Mouse (Mus musculus) limb, embryonic 14.5 days (tissue): ENCODE measurements at regions not wholly inside any gene's neighbourhood (a gene's known extent, or its start where the extent isn't known, plus 50 kb on each side); places are given as distances from the start of the nearest gene placed in this dataset.
"Not testable (repeated sequence)": the region's sequence is repeated elsewhere in the genome, so short reads cannot be mapped to it uniquely, and the experiment has no call there.

Experiments used
- ATAC-seq: fragments of 200-750 bp; cut with Nextera tagmentation; 2 replicates; pipeline ENCODE4 v1.8.0; 2017; ENCODE audit warnings: low read depth, moderate number of reproducible peaks, moderate TSS enrichment; ENCODE audit not compliant: low FRiP score
- DNase-seq: peaks from one replicate; pipeline ENCODE4 v3.0.0-alpha.2; 2015; ENCODE audit warnings: low spot score
- H3K27ac ChIP-seq: fragments of 300-500 bp; sonication (generic); replicated peaks from 2 replicates; pipeline ENCODE4 v1.5.1; 2014; ENCODE audit warnings: low read depth, mild to moderate bottlenecking, low read length, moderate library complexity, mixed read lengths
- H3K27me3 ChIP-seq: fragments of 300-500 bp; sonication (generic); 2 replicates; pipeline ENCODE4 v1.6.1; 2014; ENCODE audit warnings: low read length, mixed read lengths; ENCODE audit not compliant: control insufficient read depth, insufficient read depth
- H3K36me3 ChIP-seq: fragments of 300-500 bp; sonication (generic); 2 replicates; pipeline ENCODE4 v1.6.1; 2014; ENCODE audit warnings: mild to moderate bottlenecking, low read length, moderate library complexity, mixed read lengths; ENCODE audit not compliant: control insufficient read depth, insufficient read depth
- H3K4me1 ChIP-seq: fragments of 300-500 bp; sonication (generic); 2 replicates; pipeline ENCODE4 v1.6.1; 2014; ENCODE audit warnings: antibody characterized with exemption, low read length, mixed read lengths; ENCODE audit not compliant: control insufficient read depth, insufficient read depth
- H3K4me2 ChIP-seq: fragments of 300-500 bp; sonication (generic); replicated peaks from 2 replicates; pipeline ENCODE4 v1.6.1; 2014; ENCODE audit warnings: low read depth, mild to moderate bottlenecking, low read length, moderate library complexity; ENCODE audit not compliant: severe bottlenecking
- H3K4me3 ChIP-seq: fragments of 300-500 bp; sonication (generic); replicated peaks from 2 replicates; pipeline ENCODE4 v1.5.1; 2014; ENCODE audit warnings: low read length
- H3K9ac ChIP-seq: fragments of 300-500 bp; sonication (generic); 2 replicates; pipeline ENCODE4 v1.6.1; 2014; ENCODE audit warnings: mild to moderate bottlenecking, low read depth, low read length, moderate library complexity; ENCODE audit not compliant: severe bottlenecking
- H3K9me3 ChIP-seq: fragments of 300-500 bp; sonication (generic); 2 replicates; pipeline ENCODE4 v1.6.1; 2016; ENCODE audit warnings: low read length; ENCODE audit not compliant: control insufficient read depth
- POLR2A ChIP-seq: fragments of 200-500 bp; IDR thresholded peaks from 2 replicates; pipeline ENCODE4 v1.8.0; 2012; ENCODE audit warnings: inconsistent platforms, mild to moderate bottlenecking, moderate library complexity, borderline replicate concordance; ENCODE audit not compliant: insufficient read depth, insufficient read length; ENCODE audit errors: extremely low read depth
- WGBS: fragments of 180-500 bp; shearing (Covaris S2); extraction: QIAGEN DNeasy Blood & Tissue Kit; methylation state at CpG from one replicate; pipeline ENCODE4 v1.1.7; 2014; 5-methylcytosine and 5-hydroxymethylcytosine counted together

GRCm38 (mm10) chr1:73635709-73636108 is 488.5 kb downstream of the Tns1 start:
- Histone ChIP-seq H3K4me3 (no peak overlapping the region), H3K4me2 (no peak overlapping the region), H3K36me3 (no peaks in the 10 kb centered on the region), H3K27ac (no peak overlapping the region), H3K4me1 (peaks cover 3% of the 10 kb centered on the region; the same call in 1 of the 2 replicates), H3K27me3 (no peaks in the 10 kb centered on the region), H3K9me3 (no peaks in the 10 kb centered on the region), H3K9ac (no peak overlapping the region)
- WGBS, result 53% methylated on average over 2 of the region's 2 CpGs
- no peak for TF ChIP-seq POLR2A
- ATAC-seq (no peak), DNase-seq (no peak)

GRCm38 (mm10) chr1:73634871-73635270 is 489.4 kb downstream of the Tns1 start:
- no peak overlapping the region for H3K4me2 ChIP-seq
- no peak overlapping the region for H3K9ac ChIP-seq
- H3K36me3 ChIP-seq, result no peaks in the 10 kb centered on the region
- no peaks in the 10 kb centered on the region for H3K9me3 ChIP-seq
- no peak for DNase-seq
- no peak for ATAC-seq
- TF ChIP-seq POLR2A, result no peak
- H3K4me3 ChIP-seq, result no peak overlapping the region
- WGBS, result 85% methylated on average over 4 of the region's 4 CpGs
- H3K27me3 ChIP-seq, result no peaks in the 10 kb centered on the region
- H3K4me1 ChIP-seq, result no peaks in the 10 kb centered on the region
- H3K27ac ChIP-seq, result no peak overlapping the region

- ATAC-seq, result no peak
- no peak overlapping the region for H3K27ac ChIP-seq
- no peaks in the 10 kb centered on the region for H3K27me3 ChIP-seq
- H3K4me3 ChIP-seq, result no peak overlapping the region
- WGBS, result 82% methylated on average over 1 of the region's 1 CpGs
- no peaks in the 10 kb centered on the region for H3K36me3 ChIP-seq
- H3K9ac ChIP-seq, result no peak overlapping the region
- H3K9me3 ChIP-seq, result no peaks in the 10 kb centered on the region
- no peaks in the 10 kb centered on the region for H3K4me1 ChIP-seq
- no peak for DNase-seq
- TF ChIP-seq POLR2A, result no peak
- H3K4me2 ChIP-seq, result no peak overlapping the region
These were observed 491.2 kb downstream of the Tns1 start for GRCm38 (mm10) chr1:73633071-73633470.

- H3K9me3 ChIP-seq, result no peaks in the 10 kb centered on the region
- H3K4me1 ChIP-seq, result no peaks in the 10 kb centered on the region
- no peaks in the 10 kb centered on the region for H3K36me3 ChIP-seq
- no peaks in the 10 kb centered on the region for H3K27me3 ChIP-seq
- H3K4me3 ChIP-seq, result no peak overlapping the region
- 16% methylated on average over 1 of the region's 1 CpGs for WGBS
- no peak overlapping the region for H3K27ac ChIP-seq
- TF ChIP-seq POLR2A, result no peak
- H3K4me2 ChIP-seq, result no peak overlapping the region
- ATAC-seq (no peak), DNase-seq (no peak)
- H3K9ac ChIP-seq, result no peak overlapping the region
These were observed 493.9 kb downstream of the Tns1 start for GRCm38 (mm10) chr1:73630363-73630762.

GRCm38 (mm10) chr1:73625365-73625764 is 498.9 kb downstream of the Tns1 start:
- no peak for ATAC-seq
- H3K27ac ChIP-seq, result no peak overlapping the region
- no peak for DNase-seq
- no peak for TF ChIP-seq POLR2A
- H3K9me3 ChIP-seq, result no peaks in the 10 kb centered on the region
- no peak overlapping the region for H3K4me2 ChIP-seq
- H3K27me3 ChIP-seq, result no peaks in the 10 kb centered on the region
- H3K4me3 ChIP-seq, result no peak overlapping the region
- WGBS, result 42% methylated on average over 5 of the region's 5 CpGs
- H3K36me3 ChIP-seq, result no peaks in the 10 kb centered on the region
- H3K9ac ChIP-seq, result no peak overlapping the region
- H3K4me1 ChIP-seq, result no peaks in the 10 kb centered on the region

- not testable (repeated sequence) for H3K27me3 ChIP-seq, DNase-seq, H3K4me1 ChIP-seq, H3K36me3 ChIP-seq, H3K9ac ChIP-seq, H3K27ac ChIP-seq, H3K4me2 ChIP-seq, H3K9me3 ChIP-seq, H3K4me3 ChIP-seq, ATAC-seq
- 86% methylated on average over 5 of the region's 5 CpGs for WGBS
These were observed 503.1 kb downstream of the Tns1 start for GRCm38 (mm10) chr1:73621121-73621520.
